Mouse (Mus musculus): ENCODE data around the gene Ube2dnl2.

- no peak for TF ChIP-seq CTCF (IDR thresholded peaks at IDR 0.05; ENCODE audit: borderline replicate concordance, control insufficient read depth, extremely low read depth, insufficient read depth, low read length, poor library complexity)
- TF ChIP-seq POLR2A (IDR thresholded peaks at IDR 0.05; ENCODE audit: control insufficient read depth, extremely low read depth, insufficient read depth, low read length, poor library complexity): no peak
These were observed 9.9 kb upstream of the Ube2dnl2 start for GRCm38 (mm10) chrX:114897506-114897905.

All from thymus, adult 2 months (tissue).